Mouse (Mus musculus): ENCODE data around the gene Ebi3. TPM values are rescaled to one million over a fixed set of nuclear protein-coding genes. Genes with fewer than 3 reads are reported as not detected.

The Ebi3 gene
- polyA plus RNA-seq, 1 experiment from 2014 or later: 5.9 TPM

DNA sequence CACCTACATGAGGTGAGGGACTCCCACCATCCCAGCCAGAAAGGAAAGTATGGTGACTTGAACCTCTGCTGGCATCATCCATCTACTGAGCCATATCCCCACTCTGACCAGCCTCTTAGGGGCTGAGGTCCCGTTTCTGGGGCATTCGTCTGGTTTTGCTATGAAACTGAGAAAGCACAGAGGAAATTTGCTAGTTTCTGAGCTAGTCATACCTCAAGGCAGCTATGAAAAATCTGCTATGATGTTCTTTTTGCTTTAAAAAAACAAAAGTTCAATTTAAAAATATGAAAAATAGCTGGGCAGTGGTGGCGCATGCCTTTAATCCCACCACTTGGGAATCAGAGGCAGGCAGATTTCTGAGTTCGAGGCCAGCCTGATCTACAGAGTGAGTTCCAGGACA, 3.8 kb upstream of the Ebi3 start:
- no peak overlapping the region for H3K27ac ChIP-seq (replicated peaks)
- H3K4me1 ChIP-seq (replicated peaks): peaks cover 11% of the 10 kb centered on the region
- ATAC-seq (ENCODE audit: low FRiP score, low read depth): no peak
- H3K9ac ChIP-seq: no peak overlapping the region
- no peaks in the 10 kb centered on the region for H3K36me3 ChIP-seq
- no peak overlapping the region for H3K4me3 ChIP-seq
- WGBS: 92% methylated on average over 4 of the region's 4 CpGs
- H3K9me3 ChIP-seq: no peaks in the 10 kb centered on the region
- no peak overlapping the region for H3K4me2 ChIP-seq
- H3K27me3 ChIP-seq: no peaks in the 10 kb centered on the region

DNA sequence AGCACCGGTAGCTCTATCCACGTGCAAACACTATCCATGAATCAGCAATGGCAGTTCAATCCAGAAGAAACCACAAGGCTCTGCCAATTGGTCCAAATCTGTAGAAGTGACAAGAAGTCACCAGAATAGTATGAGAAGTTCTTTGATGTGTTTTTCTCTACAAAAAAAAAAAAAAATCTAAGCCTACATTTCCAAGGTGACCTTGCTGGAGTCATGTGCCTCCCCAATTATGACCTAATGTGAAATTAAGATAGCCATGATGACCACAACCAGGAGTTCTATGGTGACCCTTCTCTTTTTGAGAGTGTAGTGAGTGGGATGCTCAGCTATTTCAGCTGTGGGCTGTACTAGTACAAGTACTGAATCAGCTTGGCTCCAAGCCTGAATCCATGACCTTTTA, 3.0 kb upstream of the Ebi3 start, which contains the start of gene Zfp119b:
Zfp119b (minus strand) TSS at position 101 of the 400 bp plus-strand sequence.
- Histone ChIP-seq H3K4me1 (replicated peaks) (peaks cover 7% of the 10 kb centered on the region; the same call in 1 of the 2 replicates), H3K4me2 (no peak within 1 kb of the TSS), H3K27ac (replicated peaks) (no peak within 1 kb of the TSS), H3K9me3 (no peaks in the 10 kb centered on the region), H3K4me3 (no peak within 1 kb of the TSS), H3K9ac (no peak within 1 kb of the TSS), H3K36me3 (no peaks in the 10 kb centered on the region), H3K27me3 (no peaks in the 10 kb centered on the region)
- 93% methylated on average over 2 of the region's 2 CpGs for whole genome bisulfite sequencing
- ATAC-seq (ENCODE audit: low FRiP score, low read depth): no peak

DNA sequence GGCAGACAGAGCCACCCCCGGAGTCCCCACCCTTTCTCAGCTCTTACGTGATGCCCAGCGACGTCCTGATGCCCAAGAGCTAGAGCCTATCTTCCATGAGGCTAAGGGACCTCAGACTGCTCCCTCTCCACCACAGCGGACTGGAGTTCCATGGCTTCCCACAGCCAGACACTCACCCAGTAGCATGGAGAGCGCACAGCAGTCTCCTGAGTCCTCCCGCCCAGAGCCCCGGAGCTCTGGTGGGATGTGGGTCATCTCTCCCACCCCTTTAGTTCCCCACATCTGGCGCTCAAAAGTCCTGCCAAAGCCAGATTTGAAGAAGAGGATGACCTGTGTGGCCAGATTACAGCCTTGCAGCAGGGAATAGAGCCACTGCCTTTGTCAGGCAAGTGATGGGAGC, 1.8 kb upstream of the Ebi3 start:
- no peak overlapping the region for H3K4me2 ChIP-seq
- no peak for ATAC-seq (ENCODE audit: low FRiP score, low read depth)
- H3K27me3 ChIP-seq: no peaks in the 10 kb centered on the region
- H3K4me3 ChIP-seq: no peak overlapping the region
- H3K4me1 ChIP-seq (replicated peaks): peaks cover 4% of the 10 kb centered on the region; the same call in 1 of the 2 replicates
- H3K27ac ChIP-seq (replicated peaks): no peak overlapping the region
- no peaks in the 10 kb centered on the region for H3K36me3 ChIP-seq
- no peaks in the 10 kb centered on the region for H3K9me3 ChIP-seq
- WGBS: 81% methylated on average over 9 of the region's 9 CpGs
- H3K9ac ChIP-seq: no peak overlapping the region

DNA sequence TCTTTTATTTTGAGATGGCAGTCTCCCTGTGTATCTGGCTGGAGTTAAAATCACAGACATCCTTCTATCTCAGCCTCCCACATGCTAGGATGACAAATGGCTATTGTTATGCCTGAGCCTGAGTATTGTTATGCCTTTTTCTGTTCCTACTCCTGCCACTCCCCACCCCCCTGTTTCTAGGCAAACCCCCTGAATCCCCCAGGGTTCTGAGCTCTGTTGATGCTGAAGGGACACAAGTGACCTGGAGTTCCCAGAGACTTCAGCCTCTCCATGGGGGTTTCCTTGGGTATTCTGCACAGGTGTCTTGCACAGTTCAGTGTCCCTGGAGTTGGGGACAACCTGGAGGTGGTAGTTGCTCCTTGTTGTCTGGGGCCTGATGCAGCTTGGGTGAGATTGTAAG, 399 bp upstream of the Ebi3 start:
- Histone ChIP-seq H3K4me1 (replicated peaks) (peaks cover 7% of the 10 kb centered on the region), H3K36me3 (no peaks in the 10 kb centered on the region), H3K27ac (replicated peaks) (no peak overlapping the region), H3K9ac (no peak overlapping the region), H3K27me3 (no peaks in the 10 kb centered on the region), H3K9me3 (no peaks in the 10 kb centered on the region), H3K4me3 (no peak overlapping the region), H3K4me2 (no peak overlapping the region)
- no peak for ATAC-seq (ENCODE audit: low FRiP score, low read depth)

DNA sequence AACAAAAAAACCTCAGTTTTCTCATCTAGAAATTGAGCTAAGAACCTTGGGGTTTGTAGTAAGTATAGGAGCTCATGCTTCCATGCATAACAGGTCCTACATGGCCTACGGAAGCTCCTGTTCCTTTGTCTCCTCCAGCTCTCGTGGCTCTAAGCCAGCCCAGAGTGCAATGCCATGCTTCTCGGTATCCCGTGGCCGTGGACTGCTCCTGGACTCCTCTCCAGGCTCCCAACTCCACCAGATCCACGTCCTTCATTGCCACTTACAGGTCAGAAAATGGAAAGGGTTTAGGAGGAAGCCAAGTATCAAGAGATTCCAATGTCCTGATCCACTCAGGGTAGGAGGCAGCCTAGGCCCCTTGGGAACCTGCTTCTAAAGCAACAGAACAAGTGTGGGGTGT, 1.3 kb downstream of the Ebi3 start:
- H3K4me3 ChIP-seq: no peak overlapping the region
- H3K4me2 ChIP-seq: no peak overlapping the region
- no peak for ATAC-seq (ENCODE audit: low FRiP score, low read depth)
- H3K27ac ChIP-seq (replicated peaks): no peak overlapping the region
- no peaks in the 10 kb centered on the region for H3K36me3 ChIP-seq
- peaks cover 22% of the 10 kb centered on the region for H3K4me1 ChIP-seq (replicated peaks)
- H3K9ac ChIP-seq: no peak overlapping the region
- H3K9me3 ChIP-seq: no peaks in the 10 kb centered on the region
- WGBS: 75% methylated on average over 6 of the region's 6 CpGs
- H3K27me3 ChIP-seq: no peaks in the 10 kb centered on the region

DNA sequence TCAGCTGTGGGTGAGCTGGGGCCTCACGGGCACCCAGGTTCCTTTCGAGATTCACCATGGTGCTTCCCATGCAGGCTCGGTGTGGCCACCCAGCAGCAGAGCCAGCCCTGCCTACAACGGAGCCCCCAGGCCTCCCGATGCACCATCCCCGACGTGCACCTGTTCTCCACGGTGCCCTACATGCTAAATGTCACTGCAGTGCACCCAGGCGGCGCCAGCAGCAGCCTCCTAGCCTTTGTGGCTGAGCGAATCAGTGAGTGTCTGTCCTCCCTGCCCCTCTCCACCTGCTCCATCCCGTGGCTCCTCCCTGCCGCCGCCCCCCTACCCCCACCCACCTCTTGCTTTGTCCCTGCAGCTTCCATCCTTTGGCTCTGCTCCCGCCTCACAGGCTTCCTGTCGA, 1.8 kb downstream of the Ebi3 start:
- Histone ChIP-seq H3K9ac (no peak overlapping the region), H3K9me3 (no peaks in the 10 kb centered on the region), H3K4me3 (no peak overlapping the region), H3K36me3 (no peaks in the 10 kb centered on the region), H3K27me3 (no peaks in the 10 kb centered on the region), H3K4me2 (no peak overlapping the region), H3K4me1 (replicated peaks) (peaks cover 22% of the 10 kb centered on the region), H3K27ac (replicated peaks) (no peak overlapping the region)
- 36% methylated on average over 16 of the region's 16 CpGs for WGBS
- ATAC-seq (ENCODE audit: low FRiP score, low read depth): no peak

DNA sequence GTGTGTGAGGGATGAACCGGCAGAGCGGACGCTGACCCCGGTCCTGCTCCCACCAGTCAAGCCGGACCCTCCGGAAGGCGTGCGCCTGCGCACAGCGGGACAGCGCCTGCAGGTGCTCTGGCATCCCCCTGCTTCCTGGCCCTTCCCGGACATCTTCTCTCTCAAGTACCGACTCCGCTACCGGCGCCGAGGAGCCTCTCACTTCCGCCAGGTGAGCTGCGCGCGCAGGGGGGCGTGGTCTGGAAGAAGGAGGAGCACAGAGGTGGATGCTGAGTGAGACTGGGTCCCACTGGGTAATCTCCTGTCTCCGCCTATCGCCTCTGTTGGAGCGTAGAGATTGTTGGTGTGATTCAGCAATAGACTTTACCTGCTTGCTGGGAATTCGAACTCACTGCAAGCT, 3.7 kb downstream of the Ebi3 start:
- Histone ChIP-seq H3K4me2 (peak overlapping the region; percentile 64), H3K4me3 (peak overlapping the region; percentile 46), H3K4me1 (replicated peaks) (peaks cover 32% of the 10 kb centered on the region), H3K9ac (peak overlapping the region; percentile 31), H3K27ac (replicated peaks) (peak overlapping the region; percentile 70), H3K27me3 (no peaks in the 10 kb centered on the region), H3K9me3 (no peaks in the 10 kb centered on the region), H3K36me3 (no peaks in the 10 kb centered on the region)
- peak; percentile 55 for ATAC-seq (ENCODE audit: low FRiP score, low read depth)
- WGBS: 0% methylated on average over 25 of the region's 26 CpGs

DNA sequence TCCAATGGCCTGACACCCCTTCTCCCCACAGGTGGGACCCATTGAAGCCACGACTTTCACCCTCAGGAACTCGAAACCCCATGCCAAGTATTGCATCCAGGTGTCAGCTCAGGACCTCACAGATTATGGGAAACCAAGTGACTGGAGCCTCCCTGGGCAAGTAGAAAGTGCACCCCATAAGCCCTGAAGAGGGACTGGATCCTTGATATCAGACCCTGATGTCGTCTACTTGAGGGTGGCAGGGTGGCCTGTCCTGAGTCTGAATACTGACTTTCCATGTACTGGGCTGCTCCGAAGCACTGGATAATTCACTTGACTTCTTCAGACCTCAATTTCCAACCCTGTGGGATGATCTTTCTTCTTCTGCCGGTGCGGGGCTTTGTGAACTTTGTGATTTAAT, 4.2 kb downstream of the Ebi3 start:
- 35% methylated on average over 6 of the region's 6 CpGs for WGBS
- no peaks in the 10 kb centered on the region for H3K36me3 ChIP-seq
- H3K27me3 ChIP-seq: no peaks in the 10 kb centered on the region
- no peaks in the 10 kb centered on the region for H3K9me3 ChIP-seq
- ATAC-seq (ENCODE audit: low FRiP score, low read depth): no peak; the same call in 1 of the 2 replicates
- H3K9ac ChIP-seq: peak overlapping the region; percentile 31
- peak overlapping the region; percentile 46 for H3K4me3 ChIP-seq
- peak overlapping the region; percentile 64 for H3K4me2 ChIP-seq
- H3K27ac ChIP-seq (replicated peaks): peak overlapping the region; percentile 70
- H3K4me1 ChIP-seq (replicated peaks): peaks cover 32% of the 10 kb centered on the region

DNA sequence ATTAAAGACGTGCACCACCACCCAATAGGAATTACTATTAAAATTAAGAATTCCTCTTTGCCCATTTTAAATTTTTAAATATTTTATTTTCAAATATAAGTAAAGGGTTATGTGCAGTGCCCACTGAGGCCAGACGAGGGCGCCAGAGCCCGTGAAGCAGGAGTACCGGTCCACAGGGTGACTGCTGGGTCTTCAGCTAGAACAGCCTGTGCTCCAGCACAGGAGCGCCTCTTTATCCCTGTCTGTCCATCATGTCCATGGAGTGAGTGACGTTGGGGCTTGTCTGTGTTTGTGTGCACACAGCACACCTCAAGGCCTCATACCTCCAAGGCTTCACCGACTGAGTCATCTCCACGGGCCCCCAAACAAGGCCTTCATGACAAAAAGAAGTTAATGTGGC, 4.7 kb downstream of the Ebi3 start:
- peak overlapping the region; percentile 46; the same call in 1 of the 2 replicates for H3K4me3 ChIP-seq
- H3K9ac ChIP-seq: 0 out of 2 replicates have a peak overlapping the region, but pooled peaks have one; percentile 12
- no peaks in the 10 kb centered on the region for H3K9me3 ChIP-seq
- H3K27me3 ChIP-seq: no peaks in the 10 kb centered on the region
- peak; percentile 27; the same call in 1 of the 2 replicates for ATAC-seq (ENCODE audit: low FRiP score, low read depth)
- H3K27ac ChIP-seq (replicated peaks): 0 out of 2 replicates have a peak overlapping the region, but pooled peaks have one; percentile 23
- H3K4me2 ChIP-seq: peak overlapping the region; percentile 64
- 0 out of 2 replicates have a peak, but pooled peaks cover 4% of the 10 kb centered on the region for H3K36me3 ChIP-seq
- WGBS: 12% methylated on average over 9 of the region's 9 CpGs
- H3K4me1 ChIP-seq (replicated peaks): peaks cover 32% of the 10 kb centered on the region

DNA sequence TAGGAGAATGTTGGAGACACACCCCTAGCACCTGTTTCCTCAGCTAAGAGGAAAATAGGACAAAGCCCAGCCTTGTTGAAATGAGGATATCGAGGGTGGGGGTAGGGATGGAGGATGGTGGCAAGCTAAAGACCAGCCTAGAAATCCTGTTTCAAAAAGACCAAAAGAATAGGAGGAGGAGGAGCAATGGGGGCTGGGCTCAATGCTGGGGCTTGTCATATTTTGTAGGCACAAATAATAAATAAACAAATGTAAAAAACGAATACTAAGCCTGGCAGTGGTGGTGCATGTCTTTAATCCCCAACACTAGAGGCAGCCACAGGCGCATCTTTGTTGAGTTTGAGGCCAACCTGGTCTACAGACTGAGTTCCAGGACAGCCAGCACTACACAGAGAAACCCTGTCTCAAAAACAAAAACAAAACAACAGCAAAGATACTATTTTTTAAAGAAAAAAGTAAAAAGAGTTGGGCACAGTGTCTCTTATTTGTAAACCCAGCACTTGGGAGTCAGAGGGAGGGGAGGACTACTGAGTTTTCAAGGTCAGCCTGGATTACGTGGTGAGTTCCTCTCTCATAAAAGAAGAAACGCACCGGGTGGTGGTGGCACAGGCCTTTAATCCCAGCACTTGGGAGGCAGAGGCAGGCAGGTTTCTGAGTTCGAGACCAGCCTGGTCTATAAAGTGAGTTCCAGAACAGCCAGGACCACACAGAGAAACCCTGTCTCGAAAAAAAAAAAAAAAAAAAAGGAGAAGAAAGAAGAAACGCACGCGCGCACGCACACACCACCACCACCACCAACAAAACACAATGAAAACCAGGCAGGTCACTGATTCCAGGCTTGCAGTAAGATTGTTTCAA, 5.5 kb downstream of the Ebi3 start:
- H3K9me3 ChIP-seq: no peaks in the 10 kb centered on the region
- peak overlapping the region; percentile 65 for H3K4me3 ChIP-seq
- H3K27ac ChIP-seq (replicated peaks): peak overlapping the region; percentile 97
- 0 out of 2 replicates have a peak, but pooled peaks cover 6% of the 10 kb centered on the region for H3K36me3 ChIP-seq
- no peaks in the 10 kb centered on the region for H3K27me3 ChIP-seq
- H3K4me2 ChIP-seq: peak overlapping the region; percentile 77
- WGBS: 77% methylated on average over 13 of the region's 13 CpGs
- no peak for ATAC-seq (ENCODE audit: low FRiP score, low read depth)
- H3K9ac ChIP-seq: peak overlapping the region; percentile 58
- peaks cover 32% of the 10 kb centered on the region for H3K4me1 ChIP-seq (replicated peaks)

DNA sequence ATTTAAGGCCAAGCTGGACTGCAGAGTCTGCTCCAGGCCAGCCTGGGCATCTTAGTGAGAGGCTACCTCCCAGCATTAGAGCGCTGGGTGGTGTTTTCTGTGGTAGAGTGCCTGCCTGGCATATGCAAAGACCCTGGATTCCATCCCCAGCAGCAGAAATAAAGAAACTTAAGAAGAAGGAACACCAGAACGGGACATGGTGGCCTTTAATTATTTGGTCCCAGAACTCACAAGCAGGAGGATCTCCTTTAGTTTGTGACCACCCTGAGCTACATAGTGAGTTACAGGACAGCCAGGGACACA, 6.1 kb downstream of the Ebi3 start:
- 33% methylated on average over 2 of the region's 2 CpGs for WGBS
- H3K4me1 ChIP-seq (replicated peaks): peaks cover 32% of the 10 kb centered on the region
- ATAC-seq (ENCODE audit: low FRiP score, low read depth): no peak
- no peaks in the 10 kb centered on the region for H3K27me3 ChIP-seq
- H3K4me3 ChIP-seq: peak overlapping the region; percentile 65
- 0 out of 2 replicates have a peak, but pooled peaks cover 6% of the 10 kb centered on the region for H3K36me3 ChIP-seq
- H3K9ac ChIP-seq: peak overlapping the region; percentile 58
- peak overlapping the region; percentile 77 for H3K4me2 ChIP-seq
- no peaks in the 10 kb centered on the region for H3K9me3 ChIP-seq
- peak overlapping the region; percentile 97 for H3K27ac ChIP-seq (replicated peaks)

DNA sequence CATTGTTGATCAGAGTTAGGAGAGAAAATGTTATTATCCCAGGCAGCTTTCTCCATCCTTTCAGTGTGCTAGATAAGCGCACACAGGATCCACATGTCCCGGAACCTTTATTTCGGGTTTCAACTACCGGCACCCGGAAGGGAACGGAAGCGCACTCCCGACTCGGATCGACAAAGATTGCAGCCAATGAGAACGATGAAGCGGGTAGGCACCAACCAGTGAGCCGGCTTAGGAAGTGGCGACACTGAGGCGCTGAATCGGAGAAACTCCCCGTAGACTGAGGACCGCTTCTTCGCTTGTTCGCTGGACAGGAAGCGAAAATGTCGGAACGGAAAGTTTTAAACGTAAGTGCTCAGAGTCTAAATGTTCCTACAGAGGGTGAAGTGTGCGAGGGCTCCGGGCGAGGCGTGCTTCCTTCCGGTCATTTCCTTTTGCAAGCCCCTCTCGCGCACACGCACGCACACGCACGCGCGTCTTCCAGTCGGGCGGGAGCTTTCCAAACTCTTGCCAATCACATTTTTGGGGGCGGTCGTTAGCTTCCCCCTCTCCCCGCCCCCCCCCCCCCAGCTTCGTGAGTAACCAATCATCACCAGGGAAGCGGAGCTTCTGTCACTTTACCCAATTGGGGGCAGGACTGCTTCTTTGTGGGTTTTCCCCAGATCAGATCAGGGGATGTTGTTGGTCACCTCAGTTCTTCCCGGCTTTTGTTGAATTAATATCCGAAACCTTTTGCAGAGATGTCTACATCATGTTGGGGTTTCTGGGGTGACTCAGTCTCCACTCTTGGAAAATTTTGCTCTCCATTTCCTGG, 6.7 kb downstream of the Ebi3 start, which contains the start of gene Yju2:
Yju2 (plus strand) TSS at position 182 of the 811 bp plus-strand sequence.
- no peaks in the 10 kb centered on the region for H3K27me3 ChIP-seq
- H3K4me2 ChIP-seq: peak within 1 kb of the TSS; percentile 77
- peak within 1 kb of the TSS; percentile 58 for H3K9ac ChIP-seq
- no peaks in the 10 kb centered on the region for H3K9me3 ChIP-seq
- H3K4me1 ChIP-seq (replicated peaks): peaks cover 32% of the 10 kb centered on the region
- peak within 1 kb of the TSS; percentile 97 for H3K27ac ChIP-seq (replicated peaks)
- H3K36me3 ChIP-seq: 0 out of 2 replicates have a peak, but pooled peaks cover 6% of the 10 kb centered on the region
- H3K4me3 ChIP-seq: peak within 1 kb of the TSS; percentile 65
- ATAC-seq (ENCODE audit: low FRiP score, low read depth): peak; percentile 90
- 0% methylated on average over 46 of the region's 46 CpGs for WGBS
